7 mouse cellular contexts compared by ENCODE assay signal in the genomic region with DNA sequence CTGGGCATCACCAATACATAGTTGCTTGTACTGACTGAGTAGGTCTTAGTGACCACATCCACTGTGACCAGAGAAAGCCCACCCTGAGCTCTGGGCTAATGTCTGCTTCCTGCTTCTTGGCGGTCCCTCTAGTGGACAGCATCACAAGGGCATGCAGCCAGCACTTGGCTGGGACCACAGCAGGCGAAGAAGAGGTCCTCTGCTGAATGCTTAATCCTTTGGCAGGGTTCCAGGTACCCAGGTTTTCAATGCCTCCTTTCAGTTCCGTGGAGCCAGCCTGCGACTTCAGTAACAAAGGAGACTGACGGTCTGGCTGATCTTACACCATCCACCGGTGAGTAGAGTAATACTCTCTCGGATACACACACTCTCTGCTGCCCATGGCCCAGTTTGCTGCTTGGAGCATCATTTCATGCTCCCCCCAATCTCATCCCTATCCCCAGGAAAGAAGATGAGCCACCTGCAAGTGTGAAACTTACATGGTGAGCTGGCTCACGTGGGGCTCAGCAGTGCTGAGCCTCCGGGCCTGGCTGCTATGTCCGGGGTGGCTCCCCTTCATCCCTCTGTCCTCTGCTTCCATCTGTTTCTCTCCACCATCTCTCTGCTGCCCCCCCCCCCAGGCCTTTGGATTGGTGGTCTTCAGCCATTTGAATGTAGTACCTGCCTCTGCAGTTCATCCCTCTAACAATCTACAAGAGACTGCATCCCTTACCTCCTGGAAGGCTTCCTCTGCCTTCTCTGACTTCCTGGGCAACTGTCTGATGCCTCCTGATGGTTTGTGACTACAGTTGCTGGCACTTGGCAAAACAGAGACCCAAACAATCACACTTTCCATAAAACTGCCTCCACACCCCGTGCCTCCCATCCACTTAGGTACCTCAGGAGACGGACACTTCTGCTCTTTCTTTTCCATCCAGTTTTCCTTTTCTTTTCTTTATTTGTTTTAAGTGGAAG. TPM values are rescaled to one million over a fixed set of nuclear protein-coding genes. Genes with fewer than 3 reads are reported as not detected.
DNase-seq lines count a peak whose midpoint lies in the region; ATAC-seq and TF ChIP-seq lines count a peak whose summit lies in the region.

No protein-coding gene starts in this region.

- ATAC-seq in lung, embryonic 14.5 days (ENCODE audit: insufficient read depth) = peak; percentile 74
- ATAC-seq in limb, embryonic 15.5 days (ENCODE audit: insufficient number of reproducible peaks, low FRiP score, low TSS enrichment, low read depth) = no peak

- H3K27me3 ChIP-seq in lung, embryonic 14.5 days (ENCODE audit: insufficient read depth, low read length) = no peaks in the 10 kb centered on the region
- H3K27me3 ChIP-seq in hindbrain, embryonic 10.5 days (ENCODE audit: insufficient read depth, poor library complexity, severe bottlenecking) = no peaks in the 10 kb centered on the region
- H3K27me3 ChIP-seq in limb, embryonic 15.5 days = no peaks in the 10 kb centered on the region

- H3K27ac ChIP-seq in lung, embryonic 14.5 days (ENCODE audit: low read depth) = peak overlapping the region; percentile 24; the same call in 1 of the 2 replicates
- H3K27ac ChIP-seq in hindbrain, embryonic 10.5 days = peak overlapping the region; percentile 54; the same call in 1 of the 2 replicates
- peak overlapping the region; percentile 33; the same call in 1 of the 2 replicates for H3K27ac ChIP-seq in limb, embryonic 15.5 days

- DNase-seq in lung, embryonic 14.5 days = peak; percentile 81
- DNase-seq in lung, postnatal 36 days = no peak
- DNase-seq in cerebellum, postnatal 14 days = peak; percentile 94 to 96
- DNase-seq in hindbrain, embryonic 10.5 days (ENCODE audit: low spot score) = peak; percentile 29
- DNase-seq in right cerebral cortex, postnatal 4 days = peak; percentile 79
- DNase-seq in urinary bladder, postnatal 10 days (ENCODE audit: low spot score) = no peak

- TF ChIP-seq CTCF in lung, embryonic 14.5 days (IDR thresholded peaks at IDR 0.05; ENCODE audit: low read depth) = peak; percentile 78

- no peak overlapping the region for H3K4me3 ChIP-seq in lung, embryonic 14.5 days (ENCODE audit: low read depth, low read length)
- no peak overlapping the region for H3K4me3 ChIP-seq in hindbrain, embryonic 10.5 days
- no peak overlapping the region for H3K4me3 ChIP-seq in limb, embryonic 15.5 days

- WGBS in lung, embryonic 14.5 days = 41% methylated on average over 12 of the region's 12 CpGs
- 55% methylated on average over 12 of the region's 12 CpGs for WGBS in hindbrain, embryonic 10.5 days
- 47% methylated on average over 12 of the region's 12 CpGs for WGBS in limb, embryonic 15.5 days

- no peaks in the 10 kb centered on the region for H3K4me1 ChIP-seq in lung, embryonic 14.5 days (ENCODE audit: insufficient read depth)
- peaks cover 26% of the 10 kb centered on the region for H3K4me1 ChIP-seq in hindbrain, embryonic 10.5 days (replicated peaks)
- peaks cover 11% of the 10 kb centered on the region; the same call in 1 of the 2 replicates for H3K4me1 ChIP-seq in limb, embryonic 15.5 days

- no peak overlapping the region for H3K4me2 ChIP-seq in lung, embryonic 14.5 days
- no peak overlapping the region for H3K4me2 ChIP-seq in limb, embryonic 15.5 days

- H3K9ac ChIP-seq in lung, embryonic 14.5 days = peak overlapping the region; percentile 13
- H3K9ac ChIP-seq in limb, embryonic 15.5 days = no peak overlapping the region

- H3K36me3 ChIP-seq in lung, embryonic 14.5 days (ENCODE audit: insufficient read depth) = no peaks in the 10 kb centered on the region
- no peaks in the 10 kb centered on the region for H3K36me3 ChIP-seq in hindbrain, embryonic 10.5 days
- H3K36me3 ChIP-seq in limb, embryonic 15.5 days = no peaks in the 10 kb centered on the region

- H3K9me3 ChIP-seq in lung, embryonic 14.5 days (ENCODE audit: low read depth, low read length) = no peaks in the 10 kb centered on the region
- no peaks in the 10 kb centered on the region for H3K9me3 ChIP-seq in hindbrain, embryonic 10.5 days
- H3K9me3 ChIP-seq in limb, embryonic 15.5 days = no peaks in the 10 kb centered on the region

RNA-seq across cellular contexts. Expression of a gene that starts 9.1 kb away (rescaled TPM):
- polyA plus RNA-seq in lung, embryonic 14.5 days (2014; fragmentation: Nextera tagmentation; extraction: Ambion mirVana) = not detected in 2 replicates
- polyA plus RNA-seq in hindbrain, embryonic 10.5 days (2016; fragmentation: Nextera tagmentation; extraction: Ambion mirVana) = 0.12 and 0.17 TPM in 2 replicates
- polyA plus RNA-seq in limb, embryonic 15.5 days (2015; fragmentation: Nextera tagmentation; extraction: Ambion mirVana) = 0.17 TPM in 1 of 2 replicates, not detected in the other

RNA-seq across cellular contexts. Expression of a gene that starts 13.9 kb away (rescaled TPM):
- 42.1 and 43.8 TPM in 2 replicates for polyA plus RNA-seq in lung, embryonic 14.5 days (2014; fragmentation: Nextera tagmentation; extraction: Ambion mirVana)
- polyA plus RNA-seq in hindbrain, embryonic 10.5 days (2016; fragmentation: Nextera tagmentation; extraction: Ambion mirVana) = 56.9 and 64.5 TPM in 2 replicates
- polyA plus RNA-seq in limb, embryonic 15.5 days (2015; fragmentation: Nextera tagmentation; extraction: Ambion mirVana) = 42.3 and 44.8 TPM in 2 replicates

RNA-seq across cellular contexts. Expression of a gene that starts 28.1 kb away (rescaled TPM):
- 27.3 and 28.8 TPM in 2 replicates for polyA plus RNA-seq in lung, embryonic 14.5 days (2014; fragmentation: Nextera tagmentation; extraction: Ambion mirVana)
- 27.2 and 27.6 TPM in 2 replicates for polyA plus RNA-seq in hindbrain, embryonic 10.5 days (2016; fragmentation: Nextera tagmentation; extraction: Ambion mirVana)
- polyA plus RNA-seq in limb, embryonic 15.5 days (2015; fragmentation: Nextera tagmentation; extraction: Ambion mirVana) = 24.5 and 27.4 TPM in 2 replicates

Comparison
In these comparisons a context has a peak if more than half of its experiments do, and no peak if none do; other contexts are left out.
1. DNase-seq: peak in lung, embryonic 14.5 days (single experiment), cerebellum, postnatal 14 days (2 of 2), hindbrain, embryonic 10.5 days (single experiment) and right cerebral cortex, postnatal 4 days (single experiment); none in lung, postnatal 36 days (single experiment) and urinary bladder, postnatal 10 days (single experiment).
2. Peak in every context shown above with its lines, with median percentiles within 50 percentile points of each other: H3K27ac ChIP-seq.